Mouse (Mus musculus): ENCODE data around the gene 1700030J22Rik. TPM values are rescaled to one million over a fixed set of nuclear protein-coding genes. Genes with fewer than 3 reads are reported as not detected.

The 1700030J22Rik gene
- total RNA-seq (2023) = 0.15 TPM

DNA sequence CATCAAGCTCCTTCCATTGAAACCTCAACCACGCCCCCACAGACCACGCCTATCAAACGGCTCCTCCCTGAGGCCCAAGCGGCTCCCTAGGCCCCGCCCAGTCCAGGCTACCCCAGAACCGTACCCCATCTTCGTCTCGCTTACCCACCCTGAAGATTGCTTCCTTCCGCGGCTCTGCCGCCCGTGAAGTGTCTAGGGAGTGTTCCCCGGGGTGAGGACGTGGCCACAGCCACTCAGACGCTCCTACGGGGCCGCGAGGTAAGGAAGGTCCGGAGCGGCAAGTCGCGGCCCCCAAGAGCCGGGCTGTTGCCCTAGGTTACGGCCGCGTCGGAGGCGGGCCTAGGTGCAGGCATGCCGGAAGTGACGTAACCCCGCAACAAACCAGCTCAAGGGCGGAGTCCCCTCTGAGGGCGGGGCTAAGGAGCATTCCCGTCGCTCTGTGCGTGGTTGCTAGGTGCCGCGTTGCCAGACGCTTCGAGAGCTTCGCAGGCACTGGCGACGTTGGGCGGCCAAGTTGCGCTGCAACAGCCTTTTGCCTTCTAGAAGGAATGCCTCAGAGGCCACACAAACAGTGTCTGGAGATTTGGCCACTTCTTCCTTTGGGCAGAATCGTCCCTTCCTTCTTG, at the start of gene 1700030J22Rik:
Gene 1700030J22Rik, minus strand, starts transcription at position 329 of the 626 bp plus-strand sequence.

DNA sequence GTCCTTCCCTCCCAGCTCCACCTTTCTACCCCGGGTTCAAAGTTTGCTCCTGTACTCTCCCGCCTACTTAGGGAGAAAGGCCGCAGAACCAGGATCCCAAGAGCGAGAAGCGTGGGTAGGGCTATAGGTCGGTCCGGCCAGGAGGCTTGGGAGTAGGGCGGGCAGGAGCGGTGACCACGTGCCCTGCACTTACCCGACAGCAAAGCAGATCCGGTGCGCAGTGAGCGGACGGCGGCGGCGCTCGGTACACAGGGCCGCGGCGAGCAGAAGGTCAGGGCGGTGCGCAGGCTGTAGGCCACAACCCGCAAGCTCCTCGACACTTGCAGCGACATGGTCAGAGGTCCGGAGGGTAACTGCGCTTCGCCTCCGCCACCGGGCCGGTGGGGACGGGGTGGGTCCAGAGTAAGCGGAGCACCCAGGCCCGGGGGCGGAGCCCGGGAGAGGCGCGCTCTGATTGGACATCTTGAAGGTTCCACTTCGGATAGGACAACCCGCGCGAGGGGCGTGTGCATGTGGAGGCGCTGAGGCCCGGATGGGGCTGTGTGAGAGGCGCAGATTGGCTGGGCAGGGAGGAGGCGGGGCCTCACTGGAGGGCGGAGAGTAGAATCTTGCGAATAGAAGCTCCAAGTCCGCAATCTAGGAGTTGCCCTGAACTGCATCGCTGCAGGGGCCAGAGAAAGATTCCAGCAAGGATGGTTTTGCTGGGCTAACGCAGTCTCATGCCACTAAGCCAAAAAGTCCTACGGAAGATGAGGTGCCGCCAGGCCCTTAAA, 14.5 kb upstream of the 1700030J22Rik start, which contains the start of gene Gcsh:
Gene Gcsh, minus strand, starts transcription at position 443 of the 773 bp plus-strand sequence.

DNA sequence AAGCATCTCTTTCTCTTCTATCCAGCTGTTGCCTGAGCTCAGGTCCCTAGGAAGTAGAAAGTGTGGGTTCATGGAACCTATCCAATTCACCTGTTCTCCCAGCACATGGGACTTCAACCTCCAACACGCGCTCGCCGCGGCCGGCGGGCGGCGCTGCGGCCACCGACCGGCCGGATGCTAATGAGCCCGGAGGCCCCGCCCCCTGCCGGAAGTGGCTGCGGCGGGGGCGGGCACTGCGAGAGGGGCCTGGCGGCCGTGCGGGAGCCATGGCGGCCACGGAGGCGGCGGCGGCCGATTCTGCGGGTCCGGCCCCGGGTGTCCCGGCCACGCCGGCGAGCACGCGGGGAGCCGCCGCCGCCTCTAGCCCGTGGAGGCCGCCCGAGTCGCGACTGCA, 35.6 kb downstream of the 1700030J22Rik start, which contains the start of gene Atmin:
Gene Atmin, plus strand, starts transcription at position 233 of the 394 bp plus-strand sequence.

DNA sequence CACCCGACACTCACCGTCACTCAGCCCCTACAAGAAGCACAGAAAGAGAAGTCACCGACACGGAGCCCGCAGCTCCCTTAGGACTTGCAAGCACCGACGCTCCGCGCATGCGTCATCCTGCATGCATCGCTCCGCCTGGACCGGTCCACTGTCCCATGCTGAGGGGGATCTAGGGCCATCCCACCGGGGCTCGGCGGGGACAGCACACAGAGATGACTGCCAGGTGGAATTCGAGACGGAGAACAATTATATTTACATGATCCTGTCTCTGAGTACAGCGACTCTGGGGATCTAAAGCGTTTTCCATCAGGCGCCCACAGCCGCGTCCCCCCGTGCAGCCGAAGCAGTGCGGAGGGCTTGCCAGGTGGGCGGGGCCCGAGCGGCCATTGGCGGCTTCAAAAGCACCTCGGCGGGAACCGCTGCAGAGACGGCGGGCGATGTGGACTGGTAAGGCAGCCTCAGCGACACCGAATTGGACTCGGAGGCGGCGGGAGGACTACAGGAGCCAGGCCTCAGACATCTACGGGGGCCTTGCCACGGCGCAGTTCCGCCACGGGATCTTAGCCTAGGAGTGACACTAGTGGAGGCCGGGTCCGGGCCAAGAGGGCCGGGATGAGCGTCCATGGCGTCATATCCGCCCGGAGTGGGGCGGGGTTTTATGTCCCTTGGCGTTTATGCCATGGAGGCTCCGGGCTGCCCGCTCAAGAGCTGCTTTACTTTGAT, 57.3 kb downstream of the 1700030J22Rik start, which contains the start of the genes Cmc2 and Cenpn:
Gene Cmc2, minus strand, starts transcription at position 119 of the 723 bp plus-strand sequence.
Gene Cenpn, plus strand, starts transcription at position 394 of the 723 bp plus-strand sequence.

Other genes with a start within 250 kb of the 1700030J22Rik start
- gene Cdyl2, start 246.0 kb downstream of the 1700030J22Rik start, total RNA-seq (2023) = 12.6 TPM
- 6.1 TPM for gene Cmc2, start 57.5 kb downstream of the 1700030J22Rik start, total RNA-seq (2023)
- gene Cenpn, start 57.2 kb downstream of the 1700030J22Rik start, total RNA-seq (2023) = 1.9 TPM
- 16.1 TPM for gene Atmin, start 35.6 kb downstream of the 1700030J22Rik start, total RNA-seq (2023)
- 8.6 TPM for gene Gcsh, start 14.6 kb upstream of the 1700030J22Rik start, total RNA-seq (2023)
- gene Pkd1l2, start 103.5 kb upstream of the 1700030J22Rik start, total RNA-seq (2023) = 0.21 TPM
- not detected for gene Bco1, start 116.9 kb upstream of the 1700030J22Rik start, total RNA-seq (2023)
- gene Gan, start 179.2 kb upstream of the 1700030J22Rik start, total RNA-seq (2023) = 12.4 TPM

Measured in CD8-positive naive resting alpha-beta T cell, adult 57 days (primary cell).